Mouse (Mus musculus) liver, embryonic 11.5 days (tissue): ENCODE measurements at regions not wholly inside any gene's neighbourhood (a gene's known extent, or its start where the extent isn't known, plus 50 kb on each side); places are given as distances from the start of the nearest gene placed in this dataset.

ENCODE experiments used
- ATAC-seq: fragments of 200-750 bp; cut with Nextera tagmentation; replicated peaks from 2 replicates; pipeline ENCODE4 v1.8.0; 2017; ENCODE audit warnings: moderate number of reproducible peaks, mild to moderate bottlenecking, moderate TSS enrichment, moderate library complexity; ENCODE audit not compliant: low FRiP score
- DNase-seq: peaks from one replicate; pipeline ENCODE4 v3.0.0-alpha.2; 2017; ENCODE audit warnings: low spot score
- H3K27ac ChIP-seq: fragments of 300-500 bp; sonication (generic); 2 replicates; pipeline ENCODE4 v1.5.1; 2014; ENCODE audit warnings: mild to moderate bottlenecking, low read depth, low read length, control low read depth
- H3K27me3 ChIP-seq: fragments of 300-500 bp; sonication (generic); replicated peaks from 2 replicates; pipeline ENCODE4 v1.6.1; 2014; ENCODE audit warnings: low read length, mixed read lengths; ENCODE audit not compliant: control insufficient read depth, insufficient read depth
- H3K36me3 ChIP-seq: fragments of 300-500 bp; sonication (generic); 2 replicates; pipeline ENCODE4 v1.6.1; 2014; ENCODE audit warnings: mild to moderate bottlenecking, low read length, moderate library complexity, mixed read lengths; ENCODE audit not compliant: control insufficient read depth, insufficient read depth
- H3K4me1 ChIP-seq: fragments of 300-500 bp; sonication (generic); replicated peaks from 2 replicates; pipeline ENCODE4 v1.6.1; 2014; ENCODE audit warnings: low read length, mixed read lengths; ENCODE audit not compliant: control insufficient read depth, insufficient read depth
- H3K4me2 ChIP-seq: fragments of 300-500 bp; sonication (generic); 2 replicates; pipeline ENCODE4 v1.6.1; 2014; ENCODE audit warnings: mild to moderate bottlenecking, control low read depth, moderate library complexity
- H3K4me3 ChIP-seq: fragments of 300-500 bp; sonication (generic); 2 replicates; pipeline ENCODE4 v1.5.1; 2014; ENCODE audit warnings: low read depth, low read length, control low read depth
- H3K9ac ChIP-seq: fragments of 300-500 bp; sonication (generic); 2 replicates; pipeline ENCODE4 v1.6.1; 2014; ENCODE audit warnings: low read depth, low read length, control low read depth
- H3K9me3 ChIP-seq: fragments of 300-500 bp; sonication (generic); 2 replicates; pipeline ENCODE4 v1.6.1; 2016; ENCODE audit warnings: low read length, inconsistent platforms, mixed read lengths; ENCODE audit not compliant: control insufficient read depth
- WGBS: fragments of 180-500 bp; shearing (Covaris S2); extraction: QIAGEN DNeasy Blood & Tissue Kit; methylation state at CpG from one replicate; pipeline ENCODE4 v1.1.7; 2014; 5-methylcytosine and 5-hydroxymethylcytosine counted together

GRCm38 (mm10) chr3:41387469-41388212, 167.9 kb upstream of the Jade1 start:
- Histone ChIP-seq H3K4me1 (no peaks in the 10 kb centered on the region; the same call in 1 of the 2 replicates), H3K9me3 (no peaks in the 10 kb centered on the region), H3K36me3 (no peaks in the 10 kb centered on the region), H3K4me3 (no peak overlapping the region), H3K27me3 (no peaks in the 10 kb centered on the region), H3K27ac (no peak overlapping the region), H3K9ac (no peak overlapping the region), H3K4me2 (no peak overlapping the region)
- ATAC-seq (no peak), DNase-seq (no peak)
- WGBS, result 72% methylated on average over 9 of the region's 9 CpGs

DNA sequence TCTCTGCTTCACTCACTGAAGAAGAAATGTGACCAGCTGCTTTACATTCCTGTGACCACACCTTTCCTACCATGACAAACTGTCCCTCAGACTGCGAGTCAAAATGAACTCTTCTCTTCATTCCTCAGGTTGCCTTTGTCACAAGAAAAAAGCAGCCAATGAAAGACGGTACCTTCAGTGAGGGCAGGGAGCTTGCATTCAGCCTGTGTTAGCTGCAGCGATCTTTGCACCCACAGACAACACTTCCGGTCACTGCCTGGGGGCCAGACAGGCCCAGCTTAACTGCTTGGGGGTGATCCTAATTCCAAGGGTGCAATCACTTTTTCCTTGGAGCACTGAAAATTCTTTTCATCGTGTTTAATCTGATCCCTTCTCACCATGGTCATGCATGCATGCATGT, 169.2 kb upstream of the Jade1 start:
- no peaks in the 10 kb centered on the region for H3K36me3 ChIP-seq
- DNase-seq, result no peak
- no peaks in the 10 kb centered on the region; the same call in 1 of the 2 replicates for H3K4me1 ChIP-seq
- H3K4me2 ChIP-seq, result no peak overlapping the region
- 52% methylated on average over 5 of the region's 5 CpGs for WGBS
- no peaks in the 10 kb centered on the region for H3K27me3 ChIP-seq
- no peak overlapping the region for H3K9ac ChIP-seq
- no peak overlapping the region for H3K4me3 ChIP-seq
- no peaks in the 10 kb centered on the region for H3K9me3 ChIP-seq
- no peak for ATAC-seq
- H3K27ac ChIP-seq, result no peak overlapping the region

- Histone ChIP-seq H3K4me3 (no peak overlapping the region), H3K9ac (no peak overlapping the region), H3K27me3 (no peaks in the 10 kb centered on the region), H3K9me3 (no peaks in the 10 kb centered on the region), H3K27ac (no peak overlapping the region), H3K36me3 (no peaks in the 10 kb centered on the region), H3K4me2 (no peak overlapping the region), H3K4me1 (no peaks in the 10 kb centered on the region; the same call in 1 of the 2 replicates)
- WGBS, result 75% methylated on average over 10 of the region's 10 CpGs
- DNase-seq, result no peak
- no peak for ATAC-seq
These were observed 171.1 kb upstream of the Jade1 start for GRCm38 (mm10) chr3:41384410-41384809.

GRCm38 (mm10) chr3:41378576-41378975, 177.0 kb upstream of the Jade1 start:
- no peak for DNase-seq
- Histone ChIP-seq H3K27ac (no peak overlapping the region), H3K9me3 (no peaks in the 10 kb centered on the region), H3K4me3 (no peak overlapping the region), H3K4me2 (no peak overlapping the region), H3K9ac (no peak overlapping the region), H3K36me3 (no peaks in the 10 kb centered on the region), H3K4me1 (no peaks in the 10 kb centered on the region), H3K27me3 (no peaks in the 10 kb centered on the region)
- 76% methylated on average over 5 of the region's 5 CpGs for WGBS
- no peak for ATAC-seq

GRCm38 (mm10) chr3:41377826-41378406, 177.6 kb upstream of the Jade1 start:
- H3K4me1 ChIP-seq, result no peaks in the 10 kb centered on the region
- 76% methylated on average over 5 of the region's 5 CpGs for WGBS
- H3K27ac ChIP-seq, result no peak overlapping the region
- H3K9ac ChIP-seq, result no peak overlapping the region
- ATAC-seq, result no peak
- no peaks in the 10 kb centered on the region for H3K27me3 ChIP-seq
- DNase-seq, result no peak
- no peaks in the 10 kb centered on the region for H3K9me3 ChIP-seq
- no peak overlapping the region for H3K4me2 ChIP-seq
- H3K4me3 ChIP-seq, result no peak overlapping the region
- no peaks in the 10 kb centered on the region for H3K36me3 ChIP-seq

DNA sequence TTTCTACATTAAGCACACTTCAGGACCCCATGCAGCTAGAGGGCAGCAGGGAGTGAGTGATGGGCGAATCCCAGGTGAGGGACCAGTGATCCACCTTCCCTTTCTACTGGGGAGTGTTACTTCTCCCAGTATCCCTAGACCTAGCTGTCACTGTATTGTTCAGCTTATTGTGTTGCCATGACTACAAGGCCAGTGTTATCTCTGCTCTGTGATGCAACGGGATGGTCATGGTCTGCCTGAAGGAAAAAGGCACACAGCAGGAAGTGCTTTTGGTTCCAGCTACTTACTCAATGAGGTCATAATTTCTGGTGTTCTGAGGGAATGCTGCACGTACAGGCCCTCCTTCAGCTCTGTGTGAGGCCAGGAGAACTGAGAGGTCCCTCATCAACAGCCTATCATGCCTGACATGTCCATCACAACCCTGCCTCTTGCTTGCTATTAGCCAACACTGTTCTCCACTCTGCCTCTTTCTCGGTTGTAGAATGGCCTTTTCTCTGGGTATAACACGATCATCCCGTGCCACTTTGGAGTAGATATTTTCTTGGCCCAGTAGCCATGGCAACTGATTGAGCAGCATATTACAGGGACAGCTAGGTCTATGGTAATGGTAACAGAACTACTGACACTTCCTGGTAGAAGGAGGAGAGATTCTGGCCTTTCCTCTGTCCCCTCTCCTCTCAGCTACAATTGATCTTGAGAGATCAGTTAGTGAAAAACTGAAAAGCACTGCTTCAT, 178.5 kb upstream of the Jade1 start:
- no peaks in the 10 kb centered on the region for H3K27me3 ChIP-seq
- ATAC-seq (peak; percentile 34; the same call in 1 of the 2 replicates), DNase-seq (no peak)
- H3K4me1 ChIP-seq, result no peaks in the 10 kb centered on the region
- WGBS, result 56% methylated on average over 6 of the region's 6 CpGs
- H3K9me3 ChIP-seq, result no peaks in the 10 kb centered on the region
- no peaks in the 10 kb centered on the region for H3K36me3 ChIP-seq
- no peak overlapping the region for H3K9ac ChIP-seq
- no peak overlapping the region for H3K4me3 ChIP-seq
- no peak overlapping the region for H3K27ac ChIP-seq
- H3K4me2 ChIP-seq, result no peak overlapping the region

DNA sequence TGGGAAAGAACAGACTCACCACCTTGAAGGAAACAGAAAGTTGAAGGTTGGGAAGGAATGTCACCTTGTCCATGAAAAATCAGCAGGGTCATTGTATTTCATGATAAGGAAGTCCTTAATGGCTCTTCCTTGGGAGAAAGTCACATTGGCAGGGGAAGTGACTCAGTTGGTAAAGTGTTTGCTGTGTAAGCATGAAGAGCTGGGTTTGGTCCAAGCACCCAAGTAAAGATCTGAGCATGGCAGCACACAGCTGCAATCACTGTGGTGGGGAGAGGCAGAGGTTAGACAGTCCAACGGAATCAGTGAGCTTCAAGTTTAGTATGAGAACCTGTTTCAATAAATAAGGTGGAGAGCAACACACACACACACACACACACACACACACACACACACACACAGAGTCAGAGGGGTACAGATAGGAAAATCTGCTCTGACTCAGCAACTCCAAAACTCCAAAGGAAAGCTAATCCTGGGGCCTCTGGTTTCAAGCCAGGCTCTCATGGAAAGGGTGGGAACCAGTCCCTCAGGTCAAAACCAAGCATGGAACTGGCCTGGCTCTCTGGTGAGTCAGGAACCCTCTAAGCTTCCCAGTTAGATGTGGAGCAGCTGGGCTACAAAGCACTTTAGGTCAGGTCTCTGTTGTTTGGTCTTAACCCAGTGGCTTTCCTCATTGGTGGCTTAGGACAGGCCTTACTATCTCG, 180.2 kb upstream of the Jade1 start:
- WGBS, result 79% methylated on average over 2 of the region's 2 CpGs
- no peak for ATAC-seq

DNA sequence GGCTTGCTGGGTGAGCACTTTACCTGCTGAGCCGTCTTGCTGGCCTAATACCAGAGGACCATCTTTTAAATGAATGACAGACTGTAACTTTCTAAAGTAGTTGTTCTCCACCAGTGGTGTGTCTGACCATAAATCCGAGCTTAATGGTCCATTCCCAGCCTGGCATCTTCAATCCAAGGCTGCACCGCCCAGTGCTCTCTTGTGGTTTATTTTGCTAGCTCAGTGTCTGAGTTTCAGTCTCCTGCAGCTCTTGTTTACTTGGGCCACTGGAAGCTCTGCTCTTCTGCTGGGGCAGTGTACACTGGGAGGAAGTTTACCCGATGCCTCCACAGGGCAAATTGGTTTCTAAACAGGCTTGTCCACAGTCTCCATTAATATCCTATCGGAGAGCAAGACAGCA, 182.3 kb upstream of the Jade1 start:
- Histone ChIP-seq H3K9ac (no peak overlapping the region), H3K4me3 (no peak overlapping the region), H3K4me1 (no peaks in the 10 kb centered on the region), H3K9me3 (no peaks in the 10 kb centered on the region), H3K36me3 (no peaks in the 10 kb centered on the region), H3K4me2 (no peak overlapping the region), H3K27ac (no peak overlapping the region), H3K27me3 (no peaks in the 10 kb centered on the region)
- no peak for DNase-seq
- 72% methylated on average over 5 of the region's 5 CpGs for WGBS
- ATAC-seq, result no peak

More for the DNA sequence above, 180.2 kb upstream of the Jade1 start:
- H3K9me3 ChIP-seq, result no peaks in the 10 kb centered on the region
- no peak overlapping the region for H3K9ac ChIP-seq
- H3K4me2 ChIP-seq, result no peak overlapping the region
- no peaks in the 10 kb centered on the region for H3K4me1 ChIP-seq
- H3K4me3 ChIP-seq, result no peak overlapping the region
- H3K36me3 ChIP-seq, result no peaks in the 10 kb centered on the region
- H3K27me3 ChIP-seq, result no peaks in the 10 kb centered on the region
- DNase-seq, result no peak
- no peak overlapping the region for H3K27ac ChIP-seq
